ENCODE assay signal across 8 mouse cellular contexts in the genomic region with DNA sequence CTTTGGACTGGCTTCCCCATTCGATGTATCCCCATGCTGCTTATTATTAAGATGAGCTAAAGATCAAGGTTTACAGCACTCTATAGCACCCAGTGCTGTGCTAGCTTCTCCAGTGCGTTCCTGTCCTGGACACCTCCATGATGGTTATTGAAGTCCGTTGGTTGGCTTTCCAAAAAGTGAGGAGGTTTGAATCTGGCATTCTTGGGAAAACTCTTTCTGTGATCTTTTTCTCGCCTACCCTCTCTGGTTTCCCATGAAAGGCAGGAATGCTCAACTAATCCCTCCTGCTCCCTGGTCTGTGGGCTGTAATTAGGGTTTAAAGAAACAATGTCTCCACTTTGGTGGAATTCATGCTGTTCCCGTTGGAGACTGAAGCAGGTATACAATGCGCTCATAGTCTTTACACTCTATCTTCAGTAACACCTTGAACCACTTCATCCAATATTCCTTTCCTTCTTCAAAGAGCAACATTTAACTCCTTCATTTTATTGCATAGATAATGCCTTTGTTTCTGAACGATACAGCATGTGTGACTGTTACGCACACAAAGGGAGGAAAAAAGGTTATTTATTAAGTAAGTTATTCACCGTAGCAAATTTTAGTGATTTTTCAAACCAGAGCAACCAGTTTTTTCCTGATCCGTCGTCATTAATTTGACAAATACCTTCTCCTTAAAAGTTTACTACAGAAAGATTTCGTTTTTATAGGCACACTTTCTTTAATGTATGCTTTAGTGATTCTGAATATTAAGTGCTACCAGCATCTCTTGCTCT. TPM values are rescaled to one million over a fixed set of nuclear protein-coding genes. Genes with fewer than 3 reads are reported as not detected.
DNase-seq lines count a peak whose midpoint lies in the region; ATAC-seq lines count a peak whose summit lies in the region.

No protein-coding gene starts in this region.

- no peak overlapping the region; the same call in 1 of the 2 replicates for H3K4me3 ChIP-seq in kidney, embryonic 16.5 days (ENCODE audit: low read length)
- peak overlapping the region; percentile 22; the same call in 1 of the 2 replicates for H3K4me3 ChIP-seq in forebrain, embryonic 10.5 days
- no peak overlapping the region for H3K4me3 ChIP-seq in limb, embryonic 11.5 days (ENCODE audit: low read depth, low read length)

- peaks cover 27% of the 10 kb centered on the region for H3K4me1 ChIP-seq in kidney, embryonic 16.5 days (ENCODE audit: insufficient read depth, low read length)
- peaks cover 60% of the 10 kb centered on the region for H3K4me1 ChIP-seq in forebrain, embryonic 10.5 days
- H3K4me1 ChIP-seq in limb, embryonic 11.5 days (ENCODE audit: control insufficient read depth, insufficient read depth, low read length) = peaks cover 4% of the 10 kb centered on the region

- peak overlapping the region; percentile 27; the same call in 1 of the 2 replicates for H3K27ac ChIP-seq in kidney, embryonic 16.5 days (ENCODE audit: low read length)
- peak overlapping the region; percentile 83 for H3K27ac ChIP-seq in forebrain, embryonic 10.5 days
- H3K27ac ChIP-seq in limb, embryonic 11.5 days (replicated peaks; ENCODE audit: low read depth, low read length) = 0 out of 2 replicates have a peak overlapping the region, but pooled peaks have one; percentile 48

- no peak for ATAC-seq in kidney, embryonic 16.5 days (ENCODE audit: low FRiP score, low TSS enrichment)
- 0 out of 2 replicates have a peak, but pooled peaks have one; percentile 28 for ATAC-seq in limb, embryonic 11.5 days (ENCODE audit: insufficient number of reproducible peaks, low FRiP score, low TSS enrichment, low read depth)

- H3K4me2 ChIP-seq in kidney, embryonic 16.5 days (replicated peaks; ENCODE audit: low read depth, low read length) = peak overlapping the region; percentile 43
- H3K4me2 ChIP-seq in limb, embryonic 11.5 days (ENCODE audit: low read depth, severe bottlenecking) = peak overlapping the region; percentile 5; the same call in 1 of the 2 replicates

- 40% methylated on average over 12 of the region's 12 CpGs for WGBS in kidney, embryonic 16.5 days
- 17% methylated on average over 12 of the region's 12 CpGs for WGBS in forebrain, embryonic 10.5 days
- 38% methylated on average over 12 of the region's 12 CpGs for whole genome bisulfite sequencing in limb, embryonic 11.5 days

- no peaks in the 10 kb centered on the region for H3K36me3 ChIP-seq in kidney, embryonic 16.5 days (ENCODE audit: insufficient read depth, low read length)
- H3K36me3 ChIP-seq in forebrain, embryonic 10.5 days (replicated peaks) = no peaks in the 10 kb centered on the region
- no peaks in the 10 kb centered on the region for H3K36me3 ChIP-seq in limb, embryonic 11.5 days (ENCODE audit: control insufficient read depth, insufficient read depth, low read length)

- DNase-seq in kidney, postnatal 4 days = no peak
- no peak for DNase-seq in forebrain, embryonic 10.5 days (ENCODE audit: extremely low spot score, low spot score)
- DNase-seq in limb, embryonic 11.5 days (ENCODE audit: low spot score) = peak; percentile 51
- peak; percentile 33 for DNase-seq in retina, embryonic 14.5 days (ENCODE audit: low spot score)
- DNase-seq in cerebellum, postnatal 14 days = no peak
- no peak for DNase-seq in adrenal gland, adult 18-20 months (ENCODE audit: low spot score in 2 of 2)
- no peak for DNase-seq in layer of hippocampus, postnatal 25 days (ENCODE audit: extremely low spot score in 1 of 2, low spot score in 1 of 2)

- no peaks in the 10 kb centered on the region for H3K9me3 ChIP-seq in kidney, embryonic 16.5 days (ENCODE audit: low read length)
- H3K9me3 ChIP-seq in forebrain, embryonic 10.5 days = no peaks in the 10 kb centered on the region
- no peaks in the 10 kb centered on the region for H3K9me3 ChIP-seq in limb, embryonic 11.5 days (ENCODE audit: control insufficient read depth, low read length)

- H3K27me3 ChIP-seq in kidney, embryonic 16.5 days (ENCODE audit: insufficient read depth, low read length) = 0 out of 2 replicates have a peak, but pooled peaks cover 6% of the 10 kb centered on the region
- peaks cover 34% of the 10 kb centered on the region for H3K27me3 ChIP-seq in forebrain, embryonic 10.5 days (ENCODE audit: poor library complexity, severe bottlenecking)
- H3K27me3 ChIP-seq in limb, embryonic 11.5 days (ENCODE audit: control insufficient read depth, insufficient read depth, low read length) = no peaks in the 10 kb centered on the region

- H3K9ac ChIP-seq in kidney, embryonic 16.5 days (replicated peaks; ENCODE audit: low read length) = no peak overlapping the region
- H3K9ac ChIP-seq in limb, embryonic 11.5 days (ENCODE audit: low read length) = no peak overlapping the region

RNA-seq across cellular contexts. Expression of gene Krr1, which starts 47.6 kb away (rescaled TPM):
- 48.7 and 49.2 TPM in 2 replicates for polyA plus RNA-seq in kidney, embryonic 16.5 days (2015; fragmentation: Nextera tagmentation; extraction: Ambion mirVana)
- 60.4 and 64.8 TPM in 2 replicates for polyA plus RNA-seq in forebrain, embryonic 10.5 days (2016; fragmentation: Nextera tagmentation; extraction: Ambion mirVana)
- 64.7 and 66.4 TPM in 2 replicates for polyA plus RNA-seq in limb, embryonic 11.5 days (2014; fragmentation: Nextera tagmentation; extraction: Ambion mirVana)
- 10 to 100 TPM; 34.5 to 38.6 TPM for total RNA-seq in adrenal gland, adult 18-20 months (2021)
- 10 to 100 TPM; 38.1 to 38.6 TPM for total RNA-seq in layer of hippocampus, postnatal 25 days (2021)

Comparison
In these comparisons a context has a peak if more than half of its experiments do, and no peak if none do; other contexts are left out.
1. H3K27ac ChIP-seq: peak in every context shown above with its lines; median percentile 83 in forebrain, embryonic 10.5 days; 48 in limb, embryonic 11.5 days; 27 in kidney, embryonic 16.5 days.
2. DNase-seq: peak in limb, embryonic 11.5 days (single experiment) and retina, embryonic 14.5 days (single experiment); none in kidney, postnatal 4 days (0 of 2), forebrain, embryonic 10.5 days (single experiment), cerebellum, postnatal 14 days (0 of 2), adrenal gland, adult 18-20 months (0 of 2) and layer of hippocampus, postnatal 25 days (0 of 2).